Mouse (Mus musculus): Measurements from ENCODE around the gene 1110057P08Rik.

DNA sequence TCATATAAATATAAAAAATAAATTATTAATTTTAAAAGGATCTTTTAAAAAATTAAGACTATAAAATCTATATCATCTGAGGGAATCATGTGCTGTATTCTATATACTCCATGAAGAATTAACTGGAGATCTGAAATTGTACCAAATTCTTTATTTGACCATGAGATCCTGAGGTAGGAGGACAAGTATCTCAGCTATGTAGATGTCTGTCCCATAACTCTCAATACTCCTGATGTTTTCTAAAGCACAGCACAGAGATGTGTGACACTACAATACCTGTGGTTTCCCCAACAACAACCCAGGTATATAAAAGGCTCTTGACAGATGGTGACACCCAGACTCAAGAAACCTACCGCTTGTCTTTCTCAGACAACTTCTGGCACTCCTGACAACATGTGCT is 34.0 kb upstream of the 1110057P08Rik start, which contains the start of gene Gm6358:
- no peak for TF ChIP-seq MEF2A (IDR thresholded peaks at IDR 0.05; ENCODE audit: borderline replicate concordance, low read depth, low read length)
- no peak for TF ChIP-seq CTCF (conservative IDR thresholded peaks at IDR 0.05 in 1 of 2, IDR thresholded peaks at IDR 0.05 in 1 of 2; ENCODE audit: low read depth in 2 of 2, low read length in 2 of 2)
- TF ChIP-seq HCFC1 (IDR thresholded peaks at IDR 0.05; ENCODE audit: low read depth, low read length), result no peak
- no peak for TF ChIP-seq EP300 (IDR thresholded peaks at IDR 0.05; ENCODE audit: low read length)
- no peak for TF ChIP-seq USF1 (IDR thresholded peaks at IDR 0.05; ENCODE audit: low read depth, low read length)
- TF ChIP-seq KAT2A (IDR thresholded peaks at IDR 0.05; ENCODE audit: insufficient replicate concordance, low read length), result no peak
- no peak for TF ChIP-seq MAZ (IDR thresholded peaks at IDR 0.05; ENCODE audit: low read depth, low read length)
- no peak for TF ChIP-seq RAD21 (IDR thresholded peaks at IDR 0.05; ENCODE audit: low read depth, low read length)
- TF ChIP-seq POLR2A (IDR thresholded peaks at IDR 0.05; ENCODE audit: low read depth, low read length), result no peak
- TF ChIP-seq MAFK (IDR thresholded peaks at IDR 0.05; ENCODE audit: insufficient replicate concordance, low read length), result no peak
- TF ChIP-seq USF2 (conservative IDR thresholded peaks at IDR 0.05; ENCODE audit: low read depth, low read length), result no peak

Measured in CH12.LX (cell line).